Mouse (Mus musculus) bone marrow, adult 2 months (tissue): Measurements from ENCODE around the gene Kif5c.

ENCODE experiments used
- CTCF ChIP-seq: fragments of 200-500 bp; IDR thresholded peaks from 2 replicates; pipeline ENCODE4 v1.5.1; 2011; ENCODE audit warnings: low read length, control low read depth; ENCODE audit not compliant: control insufficient read depth, insufficient read depth
- POLR2A ChIP-seq: fragments of 200-500 bp; IDR thresholded peaks from 2 replicates; pipeline ENCODE4 v1.6.1; 2011; ENCODE audit warnings: low read depth, mild to moderate bottlenecking, control low read depth, low read length, borderline replicate concordance; ENCODE audit not compliant: control insufficient read depth

- TF ChIP-seq CTCF (no peak), POLR2A (no peak)
Measured at GRCm38 (mm10) chr2:49684808-49685207, 65.7 kb downstream of the Kif5c start.
